Mouse (Mus musculus) heart, postnatal 0 days (tissue): ENCODE measurements around the gene Scgn.

Source experiments
- CTCF ChIP-seq: IDR thresholded peaks from 2 replicates; pipeline ENCODE4 v1.5.1; 2016; ENCODE audit warnings: antibody characterized with exemption, control low read depth, low read depth
- EP300 ChIP-seq: IDR thresholded peaks from 2 replicates; pipeline ENCODE4 v1.6.1; 2016; ENCODE audit warnings: antibody characterized with exemption, low read depth

DNA sequence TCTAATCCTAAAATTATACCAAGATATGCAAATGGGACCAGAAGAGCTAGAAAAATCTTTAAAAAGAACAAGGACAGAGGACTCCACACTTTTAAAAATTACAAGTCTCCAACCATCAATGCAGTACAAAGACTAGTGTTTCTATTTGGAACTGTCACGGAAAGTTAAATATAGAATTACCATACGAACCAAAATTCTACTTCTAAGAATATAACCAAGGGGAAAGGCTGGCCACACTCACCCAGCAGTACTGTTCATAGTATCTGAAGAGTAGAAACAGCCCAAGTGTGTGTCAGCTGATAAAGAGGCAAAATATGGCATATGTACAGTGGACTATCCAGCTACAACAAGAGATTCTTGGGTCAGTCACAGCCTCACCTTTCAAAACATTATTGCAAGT, 26.1 kb downstream of the Scgn start:
- TF ChIP-seq CTCF (no peak), EP300 (no peak)
